Mouse (Mus musculus): ENCODE measurements around the gene Col7a1. TPM values are rescaled to one million over a fixed set of nuclear protein-coding genes. Genes with fewer than 3 reads are reported as not detected.

Col7a1 gene
- 17.4 and 22.0 TPM in 2 replicates for polyA plus RNA-seq (2014; fragmentation: Nextera tagmentation; extraction: Ambion mirVana)

DNA sequence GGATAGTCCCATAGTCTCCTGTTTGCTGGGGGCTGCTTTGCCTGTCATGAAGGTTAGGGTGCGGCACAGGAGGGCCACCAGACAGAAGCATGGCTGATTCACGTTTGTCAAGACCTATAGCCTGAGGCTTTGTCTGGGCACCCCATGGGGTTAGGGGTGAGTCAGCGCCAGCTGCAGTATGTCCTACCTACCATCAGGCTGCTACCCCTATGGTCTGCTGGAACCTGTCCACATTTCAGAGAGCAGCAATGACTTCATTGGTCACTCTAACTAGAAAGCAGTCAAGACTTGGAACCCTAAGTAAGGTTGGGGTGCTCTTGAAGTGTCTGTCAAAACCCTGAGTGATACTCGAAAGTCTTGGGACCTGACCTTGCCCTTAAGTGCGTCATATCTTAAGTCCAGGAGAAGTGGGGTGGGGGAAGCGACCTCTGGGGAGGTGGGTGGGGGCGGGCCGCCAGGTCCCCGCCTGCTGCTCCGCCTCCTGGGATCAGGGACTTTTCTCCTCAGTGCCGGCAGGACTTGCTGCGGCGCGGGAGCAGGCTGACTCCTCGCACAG lies at the start of gene Col7a1:
Gene Col7a1, plus strand, starts transcription at position 506 of the 556 bp plus-strand sequence.
- no peak for ATAC-seq (ENCODE audit: low read depth)

GRCm38 (mm10) chr9:108912308-108912707 lies 41.1 kb upstream of the Col7a1 start:
- 36% methylated on average over 6 of the region's 6 CpGs for WGBS
- no peak overlapping the region for H3K4me2 ChIP-seq (ENCODE audit: low read depth, low read length)
- no peaks in the 10 kb centered on the region for H3K4me1 ChIP-seq (ENCODE audit: control insufficient read depth, insufficient read depth, low read length)
- no peaks in the 10 kb centered on the region for H3K9me3 ChIP-seq (ENCODE audit: control insufficient read depth, low read length)
- no peaks in the 10 kb centered on the region for H3K36me3 ChIP-seq (ENCODE audit: control insufficient read depth, insufficient read depth, low read length)
- H3K27me3 ChIP-seq (replicated peaks; ENCODE audit: control insufficient read depth, insufficient read depth, low read length), result no peaks in the 10 kb centered on the region
- ATAC-seq (ENCODE audit: low read depth), result no peak
- no peak overlapping the region for H3K9ac ChIP-seq (ENCODE audit: low read depth, low read length)
- H3K27ac ChIP-seq (replicated peaks; ENCODE audit: low read depth, low read length), result no peak overlapping the region
- no peak overlapping the region for H3K4me3 ChIP-seq (ENCODE audit: low read depth, low read length)
- no peak for DNase-seq (ENCODE audit: low spot score)

More for the DNA sequence above, at the start of gene Col7a1:
- Histone ChIP-seq H3K27me3 (replicated peaks; ENCODE audit: control insufficient read depth, insufficient read depth, low read length) (peaks cover 4% of the 10 kb centered on the region; the same call in 1 of the 2 replicates), H3K36me3 (ENCODE audit: control insufficient read depth, insufficient read depth, low read length) (peaks cover 22% of the 10 kb centered on the region), H3K9ac (ENCODE audit: low read depth, low read length) (peak within 1 kb of the TSS; percentile 55), H3K4me3 (ENCODE audit: low read depth, low read length) (peak within 1 kb of the TSS; percentile 36), H3K4me2 (ENCODE audit: low read depth, low read length) (peak within 1 kb of the TSS; percentile 50), H3K4me1 (ENCODE audit: control insufficient read depth, insufficient read depth, low read length) (peaks cover 31% of the 10 kb centered on the region), H3K9me3 (ENCODE audit: control insufficient read depth, low read length) (no peaks in the 10 kb centered on the region), H3K27ac (replicated peaks; ENCODE audit: low read depth, low read length) (no peak within 1 kb of the TSS; the same call in 1 of the 2 replicates)
- no peak for DNase-seq (ENCODE audit: low spot score)
- 12% methylated on average over 14 of the region's 15 CpGs for WGBS

GRCm38 (mm10) chr9:108913161-108913560 lies 40.2 kb upstream of the Col7a1 start:
- 81% methylated on average over 7 of the region's 7 CpGs for WGBS
- no peaks in the 10 kb centered on the region for H3K27me3 ChIP-seq (replicated peaks; ENCODE audit: control insufficient read depth, insufficient read depth, low read length)
- H3K27ac ChIP-seq (replicated peaks; ENCODE audit: low read depth, low read length), result no peak overlapping the region
- H3K4me3 ChIP-seq (ENCODE audit: low read depth, low read length), result no peak overlapping the region
- no peaks in the 10 kb centered on the region for H3K4me1 ChIP-seq (ENCODE audit: control insufficient read depth, insufficient read depth, low read length)
- no peaks in the 10 kb centered on the region for H3K9me3 ChIP-seq (ENCODE audit: control insufficient read depth, low read length)
- no peak overlapping the region for H3K9ac ChIP-seq (ENCODE audit: low read depth, low read length)
- no peak overlapping the region for H3K4me2 ChIP-seq (ENCODE audit: low read depth, low read length)
- no peaks in the 10 kb centered on the region for H3K36me3 ChIP-seq (ENCODE audit: control insufficient read depth, insufficient read depth, low read length)
- DNase-seq (ENCODE audit: low spot score) (no peak), ATAC-seq (ENCODE audit: low read depth) (no peak)

- Histone ChIP-seq H3K4me2 (ENCODE audit: low read depth, low read length) (no peak overlapping the region), H3K27ac (replicated peaks; ENCODE audit: low read depth, low read length) (no peak overlapping the region), H3K27me3 (replicated peaks; ENCODE audit: control insufficient read depth, insufficient read depth, low read length) (no peaks in the 10 kb centered on the region), H3K9me3 (ENCODE audit: control insufficient read depth, low read length) (no peaks in the 10 kb centered on the region), H3K4me3 (ENCODE audit: low read depth, low read length) (no peak overlapping the region), H3K4me1 (ENCODE audit: control insufficient read depth, insufficient read depth, low read length) (no peaks in the 10 kb centered on the region), H3K9ac (ENCODE audit: low read depth, low read length) (no peak overlapping the region), H3K36me3 (ENCODE audit: control insufficient read depth, insufficient read depth, low read length) (no peaks in the 10 kb centered on the region)
- ATAC-seq (ENCODE audit: low read depth), result no peak
- DNase-seq (ENCODE audit: low spot score), result no peak
- 81% methylated on average over 10 of the region's 10 CpGs for WGBS
Measured at GRCm38 (mm10) chr9:108913621-108914020, 39.8 kb upstream of the Col7a1 start.

DNA sequence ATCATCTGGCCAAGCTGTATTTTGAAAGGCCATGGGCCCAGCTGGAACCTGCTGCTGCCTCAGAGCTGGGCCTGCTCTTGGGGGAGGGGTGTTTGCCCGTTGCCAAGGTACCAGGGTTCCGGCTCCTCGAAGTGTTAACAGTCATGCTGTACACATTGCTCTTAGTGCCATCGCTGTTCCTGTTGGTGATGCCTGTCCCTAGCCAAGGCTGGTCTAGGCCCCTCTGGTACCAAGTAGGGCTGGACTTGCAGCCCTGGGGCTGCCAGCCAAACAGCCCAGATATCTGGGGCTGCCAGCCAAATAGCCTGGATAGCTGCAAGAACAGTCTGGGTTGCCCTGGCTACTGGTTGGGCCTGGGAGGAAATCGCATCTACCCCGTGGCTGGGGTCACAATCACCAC lies 38.9 kb upstream of the Col7a1 start, which contains the start of gene Tmem89:
Gene Tmem89, plus strand, starts transcription at position 129 of the 400 bp plus-strand sequence.
- 78% methylated on average over 6 of the region's 6 CpGs for WGBS
- Histone ChIP-seq H3K4me2 (ENCODE audit: low read depth, low read length) (no peak within 1 kb of the TSS), H3K9me3 (ENCODE audit: control insufficient read depth, low read length) (no peaks in the 10 kb centered on the region), H3K4me1 (ENCODE audit: control insufficient read depth, insufficient read depth, low read length) (no peaks in the 10 kb centered on the region), H3K4me3 (ENCODE audit: low read depth, low read length) (no peak within 1 kb of the TSS), H3K27ac (replicated peaks; ENCODE audit: low read depth, low read length) (no peak within 1 kb of the TSS), H3K36me3 (ENCODE audit: control insufficient read depth, insufficient read depth, low read length) (no peaks in the 10 kb centered on the region), H3K27me3 (replicated peaks; ENCODE audit: control insufficient read depth, insufficient read depth, low read length) (no peaks in the 10 kb centered on the region), H3K9ac (ENCODE audit: low read depth, low read length) (no peak within 1 kb of the TSS)
- DNase-seq (ENCODE audit: low spot score), result no peak
- 0 out of 2 replicates have a peak, but pooled peaks have one; percentile 22 for ATAC-seq (ENCODE audit: low read depth)

GRCm38 (mm10) chr9:108925897-108926296 lies 27.5 kb upstream of the Col7a1 start:
- H3K36me3 ChIP-seq (ENCODE audit: control insufficient read depth, insufficient read depth, low read length), result no peaks in the 10 kb centered on the region
- 66% methylated on average over 8 of the region's 8 CpGs for WGBS

GRCm38 (mm10) chr9:108928424-108928823 lies 25.0 kb upstream of the Col7a1 start:
- Histone ChIP-seq H3K4me3 (ENCODE audit: low read depth, low read length) (no peak overlapping the region), H3K4me2 (ENCODE audit: low read depth, low read length) (no peak overlapping the region), H3K4me1 (ENCODE audit: control insufficient read depth, insufficient read depth, low read length) (no peaks in the 10 kb centered on the region), H3K36me3 (ENCODE audit: control insufficient read depth, insufficient read depth, low read length) (no peaks in the 10 kb centered on the region), H3K9me3 (ENCODE audit: control insufficient read depth, low read length) (no peaks in the 10 kb centered on the region), H3K27ac (replicated peaks; ENCODE audit: low read depth, low read length) (no peak overlapping the region), H3K9ac (ENCODE audit: low read depth, low read length) (no peak overlapping the region), H3K27me3 (replicated peaks; ENCODE audit: control insufficient read depth, insufficient read depth, low read length) (no peaks in the 10 kb centered on the region)
- WGBS, result 87% methylated on average over 3 of the region's 3 CpGs
- ATAC-seq (ENCODE audit: low read depth), result no peak
- no peak for DNase-seq (ENCODE audit: low spot score)

More at GRCm38 (mm10) chr9:108925897-108926296, 27.5 kb upstream of the Col7a1 start:
- H3K4me1 ChIP-seq (ENCODE audit: control insufficient read depth, insufficient read depth, low read length), result no peaks in the 10 kb centered on the region
- no peak overlapping the region for H3K27ac ChIP-seq (replicated peaks; ENCODE audit: low read depth, low read length)
- no peaks in the 10 kb centered on the region for H3K9me3 ChIP-seq (ENCODE audit: control insufficient read depth, low read length)
- H3K9ac ChIP-seq (ENCODE audit: low read depth, low read length), result no peak overlapping the region
- no peak overlapping the region for H3K4me3 ChIP-seq (ENCODE audit: low read depth, low read length)
- DNase-seq (ENCODE audit: low spot score) (no peak), ATAC-seq (ENCODE audit: low read depth) (no peak)
- no peaks in the 10 kb centered on the region for H3K27me3 ChIP-seq (replicated peaks; ENCODE audit: control insufficient read depth, insufficient read depth, low read length)
- no peak overlapping the region for H3K4me2 ChIP-seq (ENCODE audit: low read depth, low read length)

DNA sequence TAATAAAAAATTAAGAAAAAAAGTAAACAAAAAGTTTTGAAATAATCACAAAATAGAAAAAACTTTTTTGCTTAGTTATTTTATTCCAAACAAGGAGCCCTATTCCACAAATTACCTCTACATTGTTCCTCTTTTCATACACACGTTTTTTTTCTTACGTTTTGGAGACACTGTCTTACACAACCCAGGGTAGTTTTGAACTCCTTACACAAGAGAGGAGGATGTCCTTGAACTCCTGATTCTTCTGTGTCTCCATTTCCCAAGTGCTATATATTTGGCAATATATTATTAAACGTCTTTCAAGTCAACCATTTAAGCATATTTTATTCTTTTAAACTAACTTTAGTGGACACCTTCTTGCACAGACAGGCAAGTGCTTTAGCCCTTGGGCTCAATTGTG lies 17.4 kb upstream of the Col7a1 start:
- DNase-seq (ENCODE audit: low spot score) (no peak), ATAC-seq (ENCODE audit: low read depth) (no peak)
- peak overlapping the region; percentile 27; the same call in 1 of the 2 replicates for H3K4me2 ChIP-seq (ENCODE audit: low read depth, low read length)
- 0 out of 2 replicates have a peak, but pooled peaks cover 3% of the 10 kb centered on the region for H3K4me1 ChIP-seq (ENCODE audit: control insufficient read depth, insufficient read depth, low read length)
- no peaks in the 10 kb centered on the region for H3K27me3 ChIP-seq (replicated peaks; ENCODE audit: control insufficient read depth, insufficient read depth, low read length)
- peaks cover 29% of the 10 kb centered on the region for H3K36me3 ChIP-seq (ENCODE audit: control insufficient read depth, insufficient read depth, low read length)
- H3K9me3 ChIP-seq (ENCODE audit: control insufficient read depth, low read length), result no peaks in the 10 kb centered on the region
- peak overlapping the region; percentile 84; the same call in 1 of the 2 replicates for H3K4me3 ChIP-seq (ENCODE audit: low read depth, low read length)
- no peak overlapping the region for H3K9ac ChIP-seq (ENCODE audit: low read depth, low read length)
- 14% methylated on average over 3 of the region's 3 CpGs for WGBS
- H3K27ac ChIP-seq (replicated peaks; ENCODE audit: low read depth, low read length), result no peak overlapping the region
